Mouse (Mus musculus) naive thymus-derived CD4-positive, alpha-beta T cell, adult 5 months (primary cell): ENCODE measurements around the gene Pcsk1n. TPM values are rescaled to one million over a fixed set of nuclear protein-coding genes. Genes with fewer than 3 reads are reported as not detected.

Source experiments
- polyA plus RNA-seq: library from polyadenylated mRNA; unstranded; fragments of 100-300 nt; shearing (Covaris generic); gene quantifications from one replicate; pipeline ENCODE4 v1.2.1, GENCODE M21; 2017

The Pcsk1n gene
- polyA plus RNA-seq: not detected

GRCm38 (mm10) chrX:7919601-7920383 is at the start of gene Pcsk1n:
Gene Pcsk1n (plus strand): TSS chrX:7919822.

GRCm38 (mm10) chrX:7878007-7878419 is 41.6 kb upstream of the Pcsk1n start, which contains the start of gene Pim2:
Gene Pim2 (plus strand): TSS chrX:7878262.

DNA sequence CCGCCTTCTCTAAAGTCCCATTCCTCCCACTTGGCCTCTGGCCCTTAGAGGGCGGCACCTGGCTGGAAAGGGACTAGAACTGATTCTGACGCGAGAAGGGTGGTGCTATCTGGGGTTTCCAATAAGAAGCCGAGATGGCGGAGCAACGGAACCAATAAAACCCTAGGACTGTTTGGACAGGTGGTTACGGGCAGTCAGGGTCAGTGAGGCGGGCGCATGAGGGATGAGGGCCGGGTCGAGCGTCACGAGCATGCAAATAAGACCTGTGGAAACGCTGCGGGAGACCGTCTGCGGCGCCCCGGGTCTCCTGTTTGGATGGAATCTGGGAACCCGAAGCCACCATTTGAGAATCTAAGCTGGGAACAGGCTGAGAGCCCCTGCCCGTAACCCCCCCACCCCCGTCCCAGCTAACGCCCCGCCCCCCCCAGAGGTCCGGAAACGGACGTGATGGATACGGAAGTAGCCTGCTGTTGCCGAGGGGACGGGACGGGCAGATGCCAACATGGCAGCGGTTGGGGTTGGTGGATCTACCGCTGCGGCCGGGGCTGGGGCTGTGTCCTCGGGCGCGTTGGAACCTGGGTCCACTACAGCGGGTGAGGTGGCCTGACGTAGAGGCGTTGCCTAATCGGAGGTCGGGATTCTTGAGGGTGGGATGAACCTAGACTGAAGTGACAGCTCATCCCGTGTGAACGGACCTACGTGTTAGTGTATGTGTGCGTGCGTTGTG is 35.6 kb upstream of the Pcsk1n start, which contains the start of gene Slc35a2:
Gene Slc35a2, plus strand, starts transcription at position 188 of the 727 bp plus-strand sequence.

DNA sequence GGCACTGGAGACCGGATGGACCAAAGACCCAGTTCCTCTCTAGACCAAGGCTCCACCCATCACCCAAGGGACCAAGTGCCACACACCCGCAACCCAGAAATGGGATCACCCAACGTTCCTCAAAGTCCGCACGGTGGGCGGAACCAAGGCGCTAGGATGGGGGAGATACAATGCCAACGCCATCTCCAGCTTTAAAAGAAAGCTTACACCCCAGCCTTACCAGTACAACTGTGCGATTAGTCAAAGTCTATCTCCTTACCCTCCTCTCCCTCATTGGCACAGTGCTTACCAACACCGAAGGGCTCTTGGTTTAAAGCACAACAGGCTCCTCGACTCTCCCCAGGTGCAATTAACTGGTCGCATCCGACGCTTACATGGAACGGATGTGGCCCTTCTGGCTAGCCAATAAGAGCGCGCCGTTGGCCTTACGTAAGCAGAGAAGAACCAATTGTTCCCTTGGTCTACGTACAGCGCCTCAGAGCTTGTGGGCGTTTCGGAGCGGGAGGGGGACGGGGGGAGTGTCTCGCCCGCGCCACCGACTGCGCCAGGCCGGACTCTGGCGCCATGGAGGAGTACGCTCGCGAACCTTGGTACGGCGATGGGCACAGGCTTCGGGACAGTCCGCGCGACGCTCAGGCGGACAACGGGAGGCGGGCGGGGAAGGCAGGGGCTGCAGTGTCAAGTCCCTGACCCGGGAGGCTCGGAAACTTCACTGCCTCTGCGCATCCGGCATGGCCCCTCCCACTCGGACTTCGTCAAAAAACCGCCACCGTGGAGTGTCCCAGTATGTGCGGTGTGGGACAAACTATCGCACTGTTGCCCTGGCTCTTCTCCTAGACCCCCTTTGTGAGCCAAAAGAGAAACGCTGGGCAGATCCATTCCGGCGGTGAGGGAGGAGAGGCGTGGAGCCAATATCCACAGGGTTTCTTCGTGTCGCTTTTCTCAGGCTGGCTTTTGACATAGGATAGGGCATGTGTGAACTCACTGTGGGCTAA is 20.4 kb upstream of the Pcsk1n start, which contains the start of the genes Pqbp1 and Timm17b:
Gene Pqbp1, minus strand, starts transcription at position 390 of the 995 bp plus-strand sequence.
Gene Timm17b, plus strand, starts transcription at position 478 of the 995 bp plus-strand sequence.

DNA sequence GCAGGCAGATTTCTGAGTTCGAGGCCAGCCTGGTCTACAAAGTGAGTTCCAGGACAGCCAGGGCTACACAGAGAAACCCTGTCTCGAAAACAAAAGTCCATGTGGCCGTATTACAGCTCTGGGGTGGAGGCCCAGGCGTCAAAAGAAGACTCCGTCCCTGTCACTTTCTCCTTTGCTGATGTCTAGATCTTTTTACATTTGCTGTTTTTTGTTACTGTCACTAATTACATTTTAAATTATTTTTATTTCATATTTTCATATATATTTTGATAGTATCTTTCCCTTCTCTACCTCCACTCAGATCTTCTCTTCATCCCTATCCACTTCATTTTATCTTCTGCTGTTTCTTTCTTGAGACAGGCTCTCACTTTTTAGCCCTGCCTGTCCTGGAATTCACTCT is 11.9 kb upstream of the Pcsk1n start, which contains the start of gene Gm10491:
Gene Gm10491, minus strand, starts transcription at position 101 of the 400 bp plus-strand sequence.

DNA sequence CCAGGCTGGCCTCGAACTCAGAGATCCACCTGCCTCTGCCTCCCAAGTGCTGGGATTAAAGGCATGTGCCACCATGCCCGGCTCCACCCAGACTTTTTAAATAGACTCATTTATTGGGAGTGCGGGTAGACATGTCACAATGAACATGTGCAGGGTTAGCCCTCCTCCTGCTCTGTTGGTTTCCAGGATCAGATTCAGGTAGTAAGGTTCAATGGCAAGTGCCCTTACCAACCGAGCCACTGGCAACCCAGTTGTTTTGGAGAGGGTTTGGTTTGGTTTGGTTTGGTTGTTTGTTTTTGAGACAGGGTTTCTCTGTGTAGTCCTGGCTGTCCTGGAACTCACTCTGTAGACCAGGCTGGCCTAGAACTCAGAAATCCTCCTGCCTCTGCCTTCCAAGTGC is 10.4 kb upstream of the Pcsk1n start, which contains the start of gene Gm10490:
Gene Gm10490, plus strand, starts transcription at position 301 of the 400 bp plus-strand sequence.

GRCm38 (mm10) chrX:7928270-7928790 is 8.7 kb downstream of the Pcsk1n start, which contains the start of gene Eras:
Gene Eras (minus strand): TSS chrX:7928607.

DNA sequence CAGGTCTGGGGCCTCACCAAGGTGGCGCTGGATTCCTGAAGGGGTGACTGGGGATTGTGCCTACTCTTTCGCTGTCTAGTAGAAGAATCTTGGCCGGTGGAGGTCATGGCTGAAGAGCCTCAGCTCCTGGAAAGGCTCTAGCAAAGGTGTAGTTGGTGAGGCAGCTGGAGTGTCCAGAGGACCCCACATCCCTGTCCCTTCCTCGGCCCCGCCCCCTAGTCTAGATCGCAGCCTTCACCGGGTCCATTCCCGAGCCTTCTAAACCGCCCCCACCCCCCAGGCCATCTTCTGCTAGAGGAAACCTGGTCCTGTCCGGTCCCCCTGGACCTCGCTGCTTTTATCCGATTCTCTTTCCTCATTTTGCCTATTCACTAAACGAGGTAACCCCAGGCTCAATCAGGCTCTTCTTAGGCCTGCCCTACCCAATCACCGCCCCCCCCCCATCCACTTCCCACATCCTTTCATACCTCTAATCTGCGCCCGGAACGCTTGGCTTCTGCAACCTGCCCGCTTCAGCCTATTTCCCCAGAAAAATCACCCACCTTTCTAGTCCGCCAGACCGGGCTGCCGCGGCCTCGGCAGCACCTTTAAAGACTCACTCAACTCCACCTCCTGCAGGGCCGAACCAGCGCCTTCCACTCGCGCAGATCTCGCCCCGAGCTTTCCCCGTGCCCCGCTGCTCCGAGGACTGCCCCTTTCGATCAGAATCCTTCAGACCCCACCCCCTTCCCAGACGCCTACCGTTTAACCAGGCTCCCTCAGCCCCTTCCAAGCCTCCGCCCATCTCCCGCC is 27.7 kb downstream of the Pcsk1n start, which contains the start of gene Hdac6:
Gene Hdac6, minus strand, starts transcription at position 782 of the 792 bp plus-strand sequence.

Other genes starting within 250 kb of the Pcsk1n start
- 35.6 TPM for gene Plp2, start 248.4 kb upstream of the Pcsk1n start, polyA plus RNA-seq
- gene Magix, start 238.6 kb upstream of the Pcsk1n start, polyA plus RNA-seq: not detected
- gene Gpkow, start 222.7 kb upstream of the Pcsk1n start, polyA plus RNA-seq: 81.8 TPM
- gene Wdr45, start 205.5 kb upstream of the Pcsk1n start, polyA plus RNA-seq: 172 TPM
- gene Gm45208, start 197.6 kb upstream of the Pcsk1n start, polyA plus RNA-seq: not detected
- gene Praf2, start 191.4 kb upstream of the Pcsk1n start, polyA plus RNA-seq: 19.5 TPM
- not detected for gene Ccdc120, start 168.9 kb upstream of the Pcsk1n start, polyA plus RNA-seq
- 42.5 TPM for gene Tfe3, start 157.3 kb upstream of the Pcsk1n start, polyA plus RNA-seq
- gene Gripap1, start 130.1 kb upstream of the Pcsk1n start, polyA plus RNA-seq: 145 TPM
- 0.26 TPM for gene Kcnd1, start 97.5 kb upstream of the Pcsk1n start, polyA plus RNA-seq
- 239 TPM for gene Otud5, start 78.5 kb upstream of the Pcsk1n start, polyA plus RNA-seq
- gene Pim2, start 41.6 kb upstream of the Pcsk1n start, polyA plus RNA-seq: 165 TPM
- 35.6 TPM for gene Slc35a2, start 35.8 kb upstream of the Pcsk1n start, polyA plus RNA-seq
- gene Pqbp1, start 20.6 kb upstream of the Pcsk1n start, polyA plus RNA-seq: 191 TPM
- gene Timm17b, start 20.5 kb upstream of the Pcsk1n start, polyA plus RNA-seq: 88.6 TPM
- gene Gm10491, start 12.0 kb upstream of the Pcsk1n start, polyA plus RNA-seq: not detected
- not detected for gene Gm10490, start 10.3 kb upstream of the Pcsk1n start, polyA plus RNA-seq
- gene Eras, start 8.8 kb downstream of the Pcsk1n start, polyA plus RNA-seq: not detected
- gene Hdac6, start 28.1 kb downstream of the Pcsk1n start, polyA plus RNA-seq: 11.6 TPM
- gene Gata1, start 58.2 kb downstream of the Pcsk1n start, polyA plus RNA-seq: 3.3 TPM
- gene Glod5, start 98.7 kb downstream of the Pcsk1n start, polyA plus RNA-seq: not detected
- gene Suv39h1, start 154.9 kb downstream of the Pcsk1n start, polyA plus RNA-seq: 46.3 TPM
- gene Was, start 170.7 kb downstream of the Pcsk1n start, polyA plus RNA-seq: 52.7 TPM
- 14.6 TPM for gene Wdr13, start 213.1 kb downstream of the Pcsk1n start, polyA plus RNA-seq
- 653 TPM for gene Rbm3, start 226.1 kb downstream of the Pcsk1n start, polyA plus RNA-seq